Mouse (Mus musculus) adipose tissue, adult 10 weeks (tissue): ENCODE measurements around the gene Sox11. TPM values are rescaled to one million over a fixed set of nuclear protein-coding genes. Genes with fewer than 3 reads are reported as not detected.

ENCODE experiments used
- polyA plus RNA-seq: library from polyadenylated mRNA; stranded (reverse); fragments of 350-450 nt; fragmentation: Illumina TruSeq; extraction: RNeasy Lipid Tissue Mini Kit (QIAGEN cat#74804); gene quantifications from one replicate; pipeline ENCODE4 v1.2.3, GENCODE M21; 2014; ENCODE audit warnings: low read depth, low replicate concordance

The Sox11 gene
- 0.20 TPM for polyA plus RNA-seq

DNA sequence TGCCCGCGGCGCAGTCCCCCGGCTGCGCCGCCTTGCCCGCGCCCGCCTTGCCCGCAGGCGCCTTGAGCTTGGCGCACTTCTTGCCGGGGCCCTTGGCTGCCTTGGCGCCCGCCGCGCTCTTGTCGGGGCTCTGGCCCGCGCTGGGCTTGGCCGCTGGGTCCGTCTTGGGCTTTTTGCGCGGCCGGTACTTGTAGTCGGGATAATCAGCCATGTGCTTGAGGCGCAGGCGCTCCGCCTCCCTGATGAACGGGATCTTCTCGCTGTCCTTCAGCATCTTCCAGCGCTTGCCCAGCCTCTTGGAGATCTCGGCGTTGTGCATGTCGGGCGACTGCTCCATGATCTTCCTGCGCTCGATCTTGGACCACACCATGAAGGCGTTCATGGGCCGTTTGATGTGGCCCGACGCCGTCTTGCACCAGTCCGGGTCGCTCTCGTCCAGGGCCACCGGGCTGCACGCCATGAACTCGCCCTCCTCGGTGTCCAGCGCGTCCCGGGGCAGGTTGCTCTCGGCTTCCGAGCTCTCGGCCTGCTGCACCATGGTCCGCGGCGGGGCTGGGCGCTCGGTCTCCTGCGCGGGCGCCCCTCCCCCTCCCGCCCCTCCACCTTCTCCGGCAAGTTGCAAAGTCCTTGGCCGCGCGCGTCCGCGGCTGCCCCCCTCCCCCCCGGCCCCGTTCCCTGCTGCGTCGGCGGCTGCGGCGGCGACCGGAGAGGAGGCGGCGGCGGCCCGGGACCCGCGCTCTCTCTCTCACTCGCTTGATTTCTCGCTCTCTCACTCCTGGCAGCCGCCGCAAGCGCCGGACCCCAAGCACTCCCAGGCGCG, at the start of gene Sox11:
Sox11 (minus strand) TSS at position 704 of the 820 bp plus-strand sequence.

